Mouse (Mus musculus) stomach, postnatal 0 days (tissue): ENCODE measurements at regions not wholly inside any gene's neighbourhood (a gene's known extent, or its start where the extent isn't known, plus 50 kb on each side); places are given as distances from the start of the nearest gene placed in this dataset.

Experiments
- CTCF ChIP-seq: IDR thresholded peaks from 2 replicates; pipeline ENCODE4 v1.5.1; 2016; ENCODE audit warnings: antibody characterized with exemption, low read depth, mild to moderate bottlenecking, moderate library complexity
- EP300 ChIP-seq: optimal IDR thresholded peaks from 2 replicates; pipeline ENCODE3; 2016; ENCODE audit warnings: antibody characterized with exemption

- no peak for TF ChIP-seq EP300
- no peak for TF ChIP-seq CTCF
Observed at GRCm38 (mm10) chr13:75503394-75503793, 203.2 kb upstream of the Ell2 start.
